Mouse (Mus musculus) hindbrain, embryonic 13.5 days (tissue): ENCODE data around the gene Limch1. TPM values are rescaled to one million over a fixed set of nuclear protein-coding genes. Genes with fewer than 3 reads are reported as not detected.

Experiments used
- ATAC-seq: fragments of 200-750 bp; cut with Nextera tagmentation; 2 replicates; pipeline ENCODE4 v1.8.0; 2017; ENCODE audit warnings: moderate TSS enrichment; ENCODE audit not compliant: low FRiP score
- H3K27ac ChIP-seq: fragments of 300-500 bp; sonication (generic); 2 replicates; pipeline ENCODE4 v1.5.1; 2015; ENCODE audit warnings: inconsistent platforms, mild to moderate bottlenecking, moderate library complexity
- H3K27me3 ChIP-seq: fragments of 300-500 bp; sonication (generic); 2 replicates; pipeline ENCODE4 v1.6.1; 2015; ENCODE audit warnings: mild to moderate bottlenecking, inconsistent platforms
- H3K36me3 ChIP-seq: fragments of 300-500 bp; sonication (generic); 2 replicates; pipeline ENCODE4 v1.6.1; 2015; ENCODE audit warnings: mild to moderate bottlenecking, inconsistent platforms
- H3K4me1 ChIP-seq: fragments of 300-500 bp; sonication (generic); replicated peaks from 2 replicates; pipeline ENCODE4 v1.6.1; 2015; ENCODE audit warnings: inconsistent platforms
- H3K4me2 ChIP-seq: fragments of 300-500 bp; sonication (generic); 2 replicates; pipeline ENCODE4 v1.6.1; 2015; ENCODE audit warnings: inconsistent platforms, mild to moderate bottlenecking, moderate library complexity
- H3K4me3 ChIP-seq: fragments of 300-500 bp; sonication (generic); 2 replicates; pipeline ENCODE4 v1.5.1; 2015; ENCODE audit warnings: mild to moderate bottlenecking, inconsistent platforms
- H3K9ac ChIP-seq: fragments of 300-500 bp; sonication (generic); 2 replicates; pipeline ENCODE4 v1.6.1; 2015; ENCODE audit warnings: mild to moderate bottlenecking, inconsistent platforms
- H3K9me3 ChIP-seq: fragments of 300-500 bp; sonication (generic); 2 replicates; pipeline ENCODE4 v1.6.1; 2016; ENCODE audit warnings: inconsistent platforms
- WGBS: fragments of 180-500 bp; shearing (Covaris S2); methylation state at CpG from one replicate; pipeline ENCODE4 v1.1.7; 2015; 5-methylcytosine and 5-hydroxymethylcytosine counted together
- polyA plus RNA-seq: library from polyadenylated mRNA; unstranded; fragments of >200 nt; fragmentation: Nextera tagmentation; extraction: Ambion mirVana; gene quantifications from 2 replicates; pipeline ENCODE4 v1.2.1, GENCODE M21; 2015

The Limch1 gene
- polyA plus RNA-seq, 1 experiment from 2014 or later, result 49.0 TPM

- Histone ChIP-seq H3K27ac (no peak overlapping the region), H3K27me3 (peaks cover 21% of the 10 kb centered on the region), H3K9me3 (peaks cover 6% of the 10 kb centered on the region; the same call in 1 of the 2 replicates), H3K36me3 (no peaks in the 10 kb centered on the region), H3K4me2 (no peak overlapping the region), H3K9ac (no peak overlapping the region), H3K4me3 (no peak overlapping the region), H3K4me1 (peaks cover 8% of the 10 kb centered on the region)
- 36% methylated on average over 6 of the region's 6 CpGs for WGBS
- ATAC-seq, result no peak
Observed at GRCm38 (mm10) chr5:67083117-67083516, 337.5 kb downstream of the Limch1 start.

- no peak overlapping the region for H3K4me3 ChIP-seq
- H3K9ac ChIP-seq, result no peak overlapping the region
- ATAC-seq, result no peak
- H3K27ac ChIP-seq, result no peak overlapping the region
- H3K9me3 ChIP-seq, result no peaks in the 10 kb centered on the region
- H3K4me2 ChIP-seq, result no peak overlapping the region
- no peaks in the 10 kb centered on the region for H3K36me3 ChIP-seq
- peaks cover 4% of the 10 kb centered on the region for H3K4me1 ChIP-seq
- peaks cover 79% of the 10 kb centered on the region for H3K27me3 ChIP-seq
- WGBS, result 77% methylated on average over 5 of the region's 5 CpGs
Observed at GRCm38 (mm10) chr5:67090856-67091255, 345.2 kb downstream of the Limch1 start.

- no peak overlapping the region for H3K4me2 ChIP-seq
Observed at GRCm38 (mm10) chr5:67091766-67092165, 346.1 kb downstream of the Limch1 start.

GRCm38 (mm10) chr5:67093991-67094390, 348.4 kb downstream of the Limch1 start:
- Histone ChIP-seq H3K36me3 (no peaks in the 10 kb centered on the region), H3K4me1 (peaks cover 8% of the 10 kb centered on the region), H3K4me2 (peak overlapping the region; percentile 20; the same call in 1 of the 2 replicates), H3K9me3 (no peaks in the 10 kb centered on the region), H3K27ac (peak overlapping the region; percentile 41; the same call in 1 of the 2 replicates), H3K4me3 (no peak overlapping the region; the same call in 1 of the 2 replicates), H3K27me3 (peaks cover 91% of the 10 kb centered on the region), H3K9ac (no peak overlapping the region)
- no peak for ATAC-seq
- WGBS, result 16% methylated on average over 2 of the region's 2 CpGs

More at GRCm38 (mm10) chr5:67091766-67092165, 346.1 kb downstream of the Limch1 start:
- no peak overlapping the region for H3K27ac ChIP-seq
- peaks cover 8% of the 10 kb centered on the region for H3K4me1 ChIP-seq
- ATAC-seq, result peak; percentile 70
- no peak overlapping the region for H3K4me3 ChIP-seq
- no peaks in the 10 kb centered on the region for H3K9me3 ChIP-seq
- 19% methylated on average over 4 of the region's 4 CpGs for WGBS
- no peak overlapping the region for H3K9ac ChIP-seq
- no peaks in the 10 kb centered on the region for H3K36me3 ChIP-seq
- H3K27me3 ChIP-seq, result peaks cover 86% of the 10 kb centered on the region

- Histone ChIP-seq H3K4me3 (peak overlapping the region; percentile 34), H3K4me1 (peaks cover 8% of the 10 kb centered on the region), H3K4me2 (peak overlapping the region; percentile 37), H3K27ac (peak overlapping the region; percentile 76), H3K9me3 (no peaks in the 10 kb centered on the region), H3K9ac (peak overlapping the region; percentile 64), H3K27me3 (peaks cover 96% of the 10 kb centered on the region), H3K36me3 (no peaks in the 10 kb centered on the region)
- under 1% methylated on average over 15 of the region's 15 CpGs for WGBS
- ATAC-seq, result no peak
Observed at GRCm38 (mm10) chr5:67095153-67095552, 349.5 kb downstream of the Limch1 start.

GRCm38 (mm10) chr5:67095651-67096377, 350.2 kb downstream of the Limch1 start:
- no peaks in the 10 kb centered on the region for H3K36me3 ChIP-seq
- ATAC-seq, result no peak
- H3K9ac ChIP-seq, result peak overlapping the region; percentile 64
- H3K4me1 ChIP-seq, result peaks cover 8% of the 10 kb centered on the region
- peak overlapping the region; percentile 34 for H3K4me3 ChIP-seq
- under 1% methylated on average over 36 of the region's 47 CpGs for WGBS
- H3K27ac ChIP-seq, result peak overlapping the region; percentile 81
- H3K4me2 ChIP-seq, result peak overlapping the region; percentile 37
- H3K9me3 ChIP-seq, result no peaks in the 10 kb centered on the region
- H3K27me3 ChIP-seq, result peaks cover 93% of the 10 kb centered on the region

- Histone ChIP-seq H3K36me3 (no peaks in the 10 kb centered on the region), H3K4me3 (peak overlapping the region; percentile 34), H3K9ac (peak overlapping the region; percentile 64), H3K9me3 (no peaks in the 10 kb centered on the region), H3K4me2 (peak overlapping the region; percentile 37), H3K27ac (peak overlapping the region; percentile 81), H3K4me1 (peaks cover 8% of the 10 kb centered on the region), H3K27me3 (peaks cover 93% of the 10 kb centered on the region)
- ATAC-seq, result no peak
- WGBS, result under 1% methylated on average over 24 of the region's 28 CpGs
Observed at GRCm38 (mm10) chr5:67096378-67096771, 350.7 kb downstream of the Limch1 start.

GRCm38 (mm10) chr5:67097106-67098050, 351.8 kb downstream of the Limch1 start:
- peak overlapping the region; percentile 82 for H3K27ac ChIP-seq
- peaks cover 8% of the 10 kb centered on the region for H3K4me1 ChIP-seq
- H3K9me3 ChIP-seq, result no peaks in the 10 kb centered on the region
- peak overlapping the region; percentile 51; the same call in 1 of the 2 replicates for H3K9ac ChIP-seq
- no peak overlapping the region for H3K4me2 ChIP-seq
- no peak for ATAC-seq
- 1% methylated on average over 41 of the region's 41 CpGs for WGBS
- H3K4me3 ChIP-seq, result peak overlapping the region; percentile 30
- no peaks in the 10 kb centered on the region for H3K36me3 ChIP-seq
- H3K27me3 ChIP-seq, result peaks cover 93% of the 10 kb centered on the region

GRCm38 (mm10) chr5:67098051-67098732, 352.6 kb downstream of the Limch1 start:
- H3K4me2 ChIP-seq, result no peak overlapping the region
- 2% methylated on average over 23 of the region's 23 CpGs for WGBS
- H3K36me3 ChIP-seq, result no peaks in the 10 kb centered on the region
- peaks cover 93% of the 10 kb centered on the region for H3K27me3 ChIP-seq
- peaks cover 8% of the 10 kb centered on the region for H3K4me1 ChIP-seq
- H3K9me3 ChIP-seq, result no peaks in the 10 kb centered on the region
- ATAC-seq, result no peak
- peak overlapping the region; percentile 30 for H3K4me3 ChIP-seq
- peak overlapping the region; percentile 82 for H3K27ac ChIP-seq
- peak overlapping the region; percentile 60; the same call in 1 of the 2 replicates for H3K9ac ChIP-seq

GRCm38 (mm10) chr5:67098733-67099323, 353.2 kb downstream of the Limch1 start, which contains the start of gene Phox2b:
Gene Phox2b (minus strand): TSS chr5:67099301.
- peak; percentile 60; the same call in 1 of the 2 replicates for ATAC-seq
- WGBS, result under 1% methylated on average over 16 of the region's 16 CpGs
- H3K4me3 ChIP-seq, result peak within 1 kb of the TSS; percentile 30
- H3K27ac ChIP-seq, result peak within 1 kb of the TSS; percentile 82
- no peaks in the 10 kb centered on the region for H3K36me3 ChIP-seq
- peaks cover 93% of the 10 kb centered on the region for H3K27me3 ChIP-seq
- H3K9ac ChIP-seq, result peak within 1 kb of the TSS; percentile 60
- H3K9me3 ChIP-seq, result no peaks in the 10 kb centered on the region
- H3K4me2 ChIP-seq, result peak within 1 kb of the TSS; percentile 27; the same call in 1 of the 2 replicates
- peaks cover 8% of the 10 kb centered on the region for H3K4me1 ChIP-seq
